Mouse (Mus musculus) ovary, adult 18-20 months (tissue): ENCODE measurements around the gene Ubl5.
"Not testable (repeated sequence)": the region's sequence is repeated elsewhere in the genome, so short reads cannot be mapped to it uniquely, and the experiment has no call there.

ENCODE experiments used
- DNase-seq: peaks from one replicate; pipeline ENCODE4 v3.0.0; 2022; ENCODE audit warnings: low spot score, mixed read lengths

Ubl5 gene

DNA sequence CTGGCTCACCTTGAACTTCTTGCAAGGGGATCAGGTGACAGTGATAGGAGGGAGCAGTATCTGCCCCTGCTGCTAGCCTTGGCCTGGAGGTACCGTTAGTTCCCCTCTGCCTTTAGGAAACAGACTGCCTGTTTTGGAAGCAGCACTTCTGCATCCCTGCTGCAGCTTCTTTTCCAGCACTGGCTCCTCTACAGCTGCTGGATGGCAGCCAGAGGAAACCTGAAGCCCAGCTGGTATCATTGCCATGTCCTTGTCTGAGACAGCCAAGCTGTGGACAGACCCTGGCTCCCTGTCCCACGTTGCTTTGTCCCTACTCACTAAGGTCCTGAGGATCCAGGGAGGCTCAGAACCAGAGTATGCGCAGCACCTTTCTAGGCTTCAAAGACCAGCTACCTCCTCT, 14.9 kb downstream of the Ubl5 start:
- DNase-seq, result no peak

DNA sequence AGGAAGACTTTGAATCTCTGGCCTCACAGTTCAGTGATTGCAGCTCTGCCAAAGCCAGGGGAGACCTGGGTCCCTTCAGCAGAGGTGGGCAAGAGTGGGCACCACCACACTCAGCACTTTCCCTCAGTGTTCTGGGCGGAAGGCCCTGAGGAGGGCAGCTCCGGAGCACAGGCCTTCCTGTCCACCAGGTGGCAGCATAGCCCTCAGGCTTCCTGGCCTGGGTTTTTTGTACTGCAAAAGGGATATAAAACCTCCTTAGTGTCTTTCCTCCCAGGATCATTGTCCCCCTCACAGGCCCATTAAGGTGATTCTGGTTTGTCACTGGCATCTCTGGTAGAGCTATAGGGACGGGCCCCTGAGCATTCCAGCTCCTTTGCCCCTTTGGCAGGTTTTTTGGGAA, 19.6 kb downstream of the Ubl5 start:
- no peak for DNase-seq

DNA sequence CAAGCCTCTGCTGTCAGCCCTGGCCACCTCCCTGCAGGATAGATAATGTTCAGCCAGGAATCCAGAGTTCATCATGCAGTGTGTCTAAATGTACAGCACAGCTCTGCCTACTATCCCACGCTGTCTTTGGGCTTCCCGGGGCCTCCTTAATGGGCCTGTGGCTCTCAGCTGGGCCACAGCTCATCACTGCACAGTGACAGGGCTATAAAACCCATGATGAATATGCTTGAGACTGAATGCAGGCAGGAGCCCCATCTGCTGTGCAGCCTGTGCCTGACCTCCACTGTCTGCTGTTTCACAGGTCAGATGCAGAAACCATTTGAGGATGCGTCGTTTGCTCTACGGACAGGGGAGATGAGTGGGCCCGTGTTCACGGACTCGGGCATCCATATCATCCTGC, 20.2 kb downstream of the Ubl5 start:
- DNase-seq, result no peak

DNA sequence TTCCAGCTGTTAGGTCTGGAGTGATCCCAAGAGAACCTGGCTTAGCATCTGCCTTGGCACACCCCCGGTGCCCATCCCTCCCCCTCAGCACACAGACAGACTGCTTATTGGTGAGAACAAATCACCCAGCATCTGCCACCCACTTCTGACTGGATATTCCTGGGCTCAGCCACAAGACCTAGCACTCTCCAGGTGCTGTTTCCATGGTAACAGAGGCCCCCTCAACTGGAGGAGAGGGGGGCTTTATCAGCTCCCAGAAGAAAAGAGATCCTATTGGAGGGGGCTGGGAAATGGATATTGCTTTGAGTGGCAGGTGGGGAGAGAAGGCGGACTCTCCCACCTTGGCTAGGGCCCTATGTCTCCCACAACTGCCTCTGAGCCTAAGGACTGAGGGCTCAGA, 21.3 kb downstream of the Ubl5 start:
- DNase-seq, result no peak

DNA sequence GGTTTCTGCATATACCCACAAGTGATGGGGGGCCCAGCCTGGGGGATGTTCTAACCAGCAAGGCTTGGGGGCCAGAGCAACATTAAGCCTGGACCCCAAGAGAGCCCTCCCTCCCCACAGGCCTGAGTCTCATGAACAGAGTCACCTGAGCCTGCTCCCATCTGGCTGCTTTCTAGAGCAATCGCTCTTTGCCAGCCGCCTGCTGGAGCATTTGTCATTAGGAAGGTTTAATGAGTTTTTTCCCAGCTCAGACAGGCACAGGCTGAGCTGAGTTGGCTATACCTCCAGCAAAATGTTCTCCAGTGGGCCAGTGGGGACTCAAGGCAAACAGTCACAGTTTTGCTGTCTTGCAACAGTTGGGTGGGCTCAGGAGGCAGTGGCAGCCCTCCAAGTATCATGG, 21.7 kb downstream of the Ubl5 start:
- DNase-seq, result no peak

DNA sequence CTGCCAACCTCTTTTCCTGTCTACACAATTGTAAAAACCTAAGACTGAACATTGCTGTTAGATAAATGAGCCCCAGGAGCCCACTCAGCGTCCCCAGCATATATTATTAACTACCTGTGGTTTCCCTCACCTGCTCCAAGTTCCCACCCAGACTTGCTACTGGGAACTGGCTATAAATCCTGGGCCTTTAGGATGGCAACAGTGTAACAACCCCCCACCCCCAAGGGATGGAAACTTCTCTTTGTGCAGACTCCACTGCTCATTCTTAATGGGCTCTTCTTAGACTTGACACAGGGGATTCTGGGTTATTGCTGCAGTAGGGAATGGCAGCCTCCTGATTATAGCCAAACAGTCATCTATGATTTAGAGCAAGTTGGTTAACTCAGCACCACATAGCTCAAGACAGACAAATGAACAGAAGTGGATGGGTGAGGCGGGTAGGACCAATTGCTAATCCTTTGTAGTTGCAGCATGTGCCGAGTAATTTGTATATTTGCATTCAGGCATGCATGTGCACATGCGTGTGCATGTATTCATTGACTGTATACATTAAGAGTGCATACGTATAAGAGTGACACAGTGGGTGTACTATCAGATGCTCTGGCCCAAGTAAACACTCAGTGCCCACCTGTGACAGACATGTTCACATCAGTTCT, 22.4 kb downstream of the Ubl5 start:
- DNase-seq, result no peak

DNA sequence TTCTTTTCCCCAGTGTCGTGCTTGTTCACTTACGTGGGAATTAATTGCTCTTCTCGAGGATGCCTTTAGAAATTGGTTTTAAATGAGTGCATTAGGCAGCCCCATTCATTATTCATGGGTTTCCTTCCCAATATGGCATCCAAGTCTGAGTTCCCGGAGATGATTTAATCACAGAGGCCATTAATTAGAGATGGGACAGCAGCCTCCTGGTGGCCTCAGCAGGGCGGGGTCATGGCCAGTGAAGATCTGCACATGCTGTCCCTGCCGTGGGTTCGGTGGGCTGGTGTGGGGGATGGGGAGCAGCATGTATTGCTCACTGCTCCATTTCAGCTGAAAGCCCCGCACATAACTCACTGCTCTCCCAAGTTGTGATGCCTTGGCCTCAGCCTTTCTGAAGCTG, 23.2 kb downstream of the Ubl5 start:
- DNase-seq, result no peak

DNA sequence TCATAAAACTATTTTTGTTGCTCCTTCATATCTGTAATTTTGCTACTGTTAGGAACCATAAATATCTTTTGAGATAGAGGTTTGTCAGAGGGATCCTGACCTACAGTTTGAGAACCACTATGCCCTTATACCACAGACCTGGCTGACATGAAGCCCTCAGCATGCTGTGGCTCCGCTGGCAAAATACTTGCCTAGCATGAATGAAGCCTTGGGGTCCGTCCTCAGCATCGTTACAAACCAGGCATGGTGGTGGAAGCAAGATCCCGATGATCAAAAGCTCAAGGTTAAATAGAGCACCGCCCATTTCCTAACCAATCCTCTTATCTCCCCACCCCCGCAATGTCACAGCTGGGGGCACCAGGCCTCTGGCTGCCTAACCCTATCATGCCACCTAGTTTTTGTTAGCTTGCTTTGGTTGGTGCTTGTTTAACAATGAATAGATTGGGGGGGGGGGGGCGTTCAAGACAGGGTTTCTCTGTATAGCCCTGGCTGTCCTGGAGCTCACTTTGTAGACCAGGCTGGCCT, 23.9 kb downstream of the Ubl5 start:
- no peak for DNase-seq

DNA sequence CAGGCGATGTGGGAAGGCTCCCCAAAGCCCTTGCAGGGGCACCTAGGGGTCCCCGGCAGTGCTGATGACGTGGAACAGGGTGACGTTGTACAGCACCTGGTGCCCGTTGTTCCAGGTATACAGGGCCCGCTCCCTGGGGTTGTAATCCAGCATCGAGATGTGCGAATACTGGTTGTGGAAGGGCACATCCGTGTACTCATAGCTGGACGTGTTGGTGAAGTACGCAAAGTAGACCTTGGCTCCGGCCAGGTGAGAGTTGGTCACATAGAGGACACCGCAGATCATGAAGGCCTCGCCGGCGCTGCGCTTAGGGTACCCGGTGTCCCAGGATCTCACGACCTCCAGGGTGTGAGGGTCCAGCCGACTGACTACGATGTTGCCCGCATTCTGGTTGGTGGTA, 25.4 kb downstream of the Ubl5 start:
- DNase-seq, result no peak

DNA sequence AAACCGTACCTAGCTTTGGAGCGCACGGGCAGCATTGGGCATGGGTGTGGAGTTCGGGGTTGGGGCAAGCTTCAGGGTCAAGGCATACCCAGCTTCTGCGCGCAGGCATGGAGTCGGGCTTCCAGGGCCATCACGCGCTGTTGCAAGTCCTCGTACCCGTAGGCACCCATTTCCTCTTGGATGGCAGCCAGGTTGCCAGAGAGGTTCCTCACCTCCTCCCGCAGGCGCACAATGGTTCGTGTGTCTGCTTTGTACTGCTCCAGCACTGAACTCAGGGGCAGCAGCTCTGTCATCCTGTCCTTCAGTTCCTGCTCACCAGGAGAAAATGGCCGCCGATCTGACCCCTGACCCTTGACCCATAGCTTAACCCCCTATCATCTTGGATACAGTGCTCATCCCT, 29.4 kb downstream of the Ubl5 start:
- DNase-seq, result no peak

DNA sequence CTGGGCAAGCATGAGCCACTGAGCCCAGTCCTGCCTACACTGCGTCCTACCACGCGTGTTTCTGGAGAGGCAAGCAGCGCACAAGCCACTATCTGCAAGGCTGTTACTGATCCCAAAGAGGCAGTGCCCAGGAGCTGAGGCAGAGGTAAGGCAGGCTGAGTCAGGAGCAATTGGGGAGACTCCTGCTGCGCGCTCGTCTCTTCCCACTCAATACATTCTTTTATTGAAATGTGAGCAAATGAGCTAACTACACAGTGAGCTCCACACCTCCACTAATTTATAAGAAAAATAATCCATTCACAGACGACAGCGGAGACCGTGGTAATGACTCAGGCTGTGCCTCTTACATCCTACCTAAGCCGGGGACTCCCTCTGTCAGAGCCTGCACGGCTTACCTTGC, 35.2 kb downstream of the Ubl5 start:
- DNase-seq, result no peak

DNA sequence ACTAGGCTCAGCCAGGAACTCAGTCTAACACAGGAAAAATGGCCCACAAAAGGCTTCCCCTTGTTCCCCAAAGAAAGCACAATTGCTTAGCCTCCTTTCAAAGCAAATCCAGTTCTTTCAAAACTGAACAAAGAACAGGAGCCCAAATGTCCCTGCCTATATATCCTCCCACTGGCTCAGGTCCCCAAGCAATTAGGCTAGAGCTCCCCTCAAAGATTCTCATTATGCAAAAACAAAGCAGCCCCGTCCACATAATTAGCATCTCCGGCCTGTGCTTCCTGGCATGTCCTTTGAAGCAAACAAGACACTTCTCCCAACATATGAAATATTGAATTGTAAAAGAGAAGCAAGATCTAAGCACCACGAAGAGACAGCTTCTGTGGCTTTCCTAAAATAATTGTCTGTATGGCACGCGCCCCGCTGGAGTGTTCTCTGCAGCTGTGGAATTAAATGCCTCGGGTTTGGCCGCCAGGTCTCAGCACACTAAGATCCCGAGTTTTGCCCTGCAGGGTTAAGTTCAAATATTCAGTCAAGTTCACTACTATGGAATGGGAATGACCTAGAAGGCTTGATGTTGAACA, 37.8 kb downstream of the Ubl5 start:
- no peak for DNase-seq

DNA sequence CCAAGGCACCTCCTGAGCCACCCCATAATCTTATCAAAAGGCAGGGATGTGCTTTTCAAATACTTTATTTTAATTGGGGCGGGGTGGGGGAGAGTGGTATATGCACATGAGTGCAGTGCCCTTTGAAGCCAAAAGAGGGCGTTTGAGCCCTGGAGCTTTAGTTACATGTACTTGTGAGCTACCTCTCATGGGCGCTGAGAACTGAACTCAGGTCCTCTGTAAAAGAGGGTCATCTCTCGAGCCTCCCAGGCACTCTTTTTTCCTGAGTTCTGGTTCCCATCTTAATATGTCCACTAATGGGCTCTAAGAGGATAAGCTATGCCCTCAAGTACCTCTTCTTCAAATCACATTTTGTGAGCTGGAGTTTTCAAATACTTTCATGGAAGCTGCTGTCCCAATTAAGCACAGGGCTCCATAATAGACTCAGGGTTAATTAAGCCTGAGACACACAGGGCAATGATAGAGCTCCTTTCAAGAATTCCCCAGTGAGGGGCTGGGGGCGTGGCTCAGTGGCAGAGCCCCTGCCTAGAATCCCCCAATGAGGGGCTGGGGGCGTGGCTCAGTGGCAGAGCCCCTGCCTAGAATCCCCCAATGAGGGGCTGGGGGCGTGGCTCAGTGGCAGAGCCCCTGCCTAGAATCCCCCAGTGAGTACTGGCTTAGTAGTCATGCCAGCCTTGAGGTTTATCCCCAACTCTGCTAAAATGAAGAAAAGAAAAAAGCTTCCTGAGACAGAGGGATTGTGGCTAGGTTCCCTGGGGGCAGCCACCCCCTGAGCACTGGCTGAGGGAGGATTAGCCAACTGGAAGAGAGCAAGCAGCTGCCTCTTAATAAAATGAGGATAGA, 39.1 kb downstream of the Ubl5 start:
- DNase-seq, result no peak

DNA sequence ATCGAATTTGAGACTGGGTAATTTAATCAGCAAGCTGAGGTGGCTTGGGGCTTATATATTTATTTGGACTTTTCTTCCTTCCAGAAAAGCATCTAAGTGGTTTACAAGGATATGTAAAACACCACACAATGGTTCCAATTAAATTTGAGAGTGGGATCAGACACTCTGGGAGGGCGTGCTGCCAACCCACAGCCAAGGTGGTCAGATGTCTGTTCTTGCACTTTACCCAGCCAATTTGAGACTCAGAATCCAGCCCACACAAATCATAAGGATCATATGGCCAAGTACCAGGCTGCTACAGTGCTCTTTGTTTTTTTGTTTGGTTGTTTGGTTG, 39.7 kb downstream of the Ubl5 start:
- no peak for DNase-seq

DNA sequence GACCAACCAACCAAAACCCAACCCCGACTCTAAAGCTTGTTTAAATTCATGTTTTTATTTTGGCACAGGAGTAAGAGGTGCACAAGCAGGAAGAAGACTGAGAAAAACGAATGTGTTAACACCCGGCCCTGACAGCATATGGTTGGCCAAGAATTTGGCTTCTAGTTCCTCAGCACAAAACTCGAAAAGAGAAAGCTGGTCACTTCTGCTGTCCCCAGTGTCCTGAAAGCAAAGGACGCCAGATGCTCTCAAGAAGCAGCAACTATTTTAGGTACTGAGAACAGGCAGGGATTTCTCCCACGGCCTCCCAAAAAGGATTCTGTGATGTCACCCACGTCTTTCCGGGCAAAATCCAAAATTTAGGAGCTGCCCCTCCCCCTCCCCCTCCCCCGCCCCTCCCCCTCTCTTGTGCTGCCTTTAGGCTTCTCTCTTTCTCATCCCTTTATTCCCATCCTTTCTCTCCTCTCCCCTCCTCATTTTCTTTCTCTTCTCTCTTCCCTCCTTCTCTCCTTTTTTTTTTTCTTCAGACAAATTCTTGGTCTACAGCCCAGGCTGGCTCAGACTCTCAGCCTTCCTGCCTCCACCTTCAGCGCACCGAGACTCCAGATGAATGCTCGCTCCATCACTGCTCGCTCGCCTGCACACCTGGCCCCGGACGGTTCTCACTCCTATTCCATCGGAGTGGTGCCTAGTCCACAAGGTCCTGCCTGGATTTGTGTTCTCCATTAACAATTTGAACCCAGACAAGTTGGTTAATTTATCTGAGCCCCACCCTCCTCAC, 42.6 kb downstream of the Ubl5 start:
- no peak for DNase-seq

DNA sequence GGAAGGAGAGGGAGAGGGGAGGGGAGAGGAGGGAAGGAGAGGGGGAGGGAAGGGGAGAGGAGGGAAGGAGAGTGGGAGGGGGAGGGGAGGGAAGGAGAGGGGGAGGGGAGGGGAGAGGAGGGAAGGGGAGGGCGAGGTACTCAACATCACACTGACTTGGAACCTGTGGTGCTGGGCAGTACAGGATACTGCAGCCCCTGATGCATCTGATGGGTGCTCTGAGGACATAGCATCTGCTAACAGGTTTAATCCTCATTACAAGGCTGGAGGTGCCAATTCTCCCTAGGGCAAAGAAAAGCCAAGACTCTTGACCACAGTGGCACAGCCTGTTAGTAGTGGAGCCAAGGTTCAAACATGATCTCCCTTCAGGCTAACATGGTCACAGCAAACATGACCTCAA, 46.7 kb downstream of the Ubl5 start:
- DNase-seq, result no peak

DNA sequence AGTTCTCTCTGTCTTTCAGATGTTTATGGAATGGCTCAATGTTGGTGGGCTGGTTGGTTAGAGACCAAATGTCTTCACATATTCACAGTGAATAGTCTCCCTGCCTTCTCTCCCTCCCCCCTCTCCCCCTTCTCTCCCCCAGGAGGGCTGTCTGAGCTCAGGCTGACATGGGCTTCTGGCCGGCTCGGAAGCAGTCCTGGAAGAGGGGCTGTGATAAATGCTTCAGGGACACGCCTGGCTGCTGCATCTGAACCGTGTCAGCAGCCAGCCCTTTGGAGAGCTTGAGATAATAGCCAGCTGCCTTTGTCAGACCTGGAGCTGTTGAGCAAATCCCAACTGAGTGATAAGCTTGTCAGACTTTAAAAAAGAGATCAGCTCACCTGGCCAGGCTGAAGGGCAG, 47.2 kb downstream of the Ubl5 start:
- no peak for DNase-seq

DNA sequence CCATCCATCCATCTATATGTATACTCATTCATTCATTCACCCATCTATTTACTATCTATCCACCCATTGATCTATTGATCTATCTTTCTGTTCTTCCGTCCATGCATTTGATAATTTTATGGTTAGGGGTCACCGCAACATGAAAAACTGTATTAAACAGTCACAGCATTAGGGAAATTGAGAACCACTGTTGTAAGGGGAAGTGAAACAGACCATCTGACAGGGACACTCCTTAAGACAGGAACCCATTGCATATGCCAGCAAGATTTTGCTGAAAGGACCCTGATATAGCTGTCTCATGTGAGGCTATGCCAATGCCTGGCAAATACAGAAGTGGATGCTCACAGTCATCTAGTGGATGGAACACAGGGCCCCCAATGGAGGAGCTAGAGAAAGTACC, 47.8 kb downstream of the Ubl5 start:
- DNase-seq, result not testable (repeated sequence)

DNA sequence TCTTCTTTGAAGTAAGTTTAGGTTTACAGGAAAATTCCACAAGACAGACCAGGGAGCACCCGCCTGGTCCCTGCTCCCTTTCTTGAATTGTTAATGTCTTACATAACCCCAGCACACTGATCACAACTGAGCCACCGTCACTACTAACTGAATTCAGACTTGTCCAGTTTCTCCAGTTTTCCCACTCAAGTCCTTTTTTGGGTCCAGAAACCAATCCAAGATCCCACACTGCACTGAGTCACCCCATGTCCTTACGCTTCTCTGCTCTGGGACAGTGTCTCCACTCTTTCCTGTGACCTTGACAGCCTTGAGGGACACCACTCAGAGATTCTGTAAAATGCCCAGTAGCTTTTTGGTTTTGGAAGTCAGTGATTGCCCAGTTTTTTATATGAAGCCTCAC, 50.2 kb downstream of the Ubl5 start:
- DNase-seq, result no peak

DNA sequence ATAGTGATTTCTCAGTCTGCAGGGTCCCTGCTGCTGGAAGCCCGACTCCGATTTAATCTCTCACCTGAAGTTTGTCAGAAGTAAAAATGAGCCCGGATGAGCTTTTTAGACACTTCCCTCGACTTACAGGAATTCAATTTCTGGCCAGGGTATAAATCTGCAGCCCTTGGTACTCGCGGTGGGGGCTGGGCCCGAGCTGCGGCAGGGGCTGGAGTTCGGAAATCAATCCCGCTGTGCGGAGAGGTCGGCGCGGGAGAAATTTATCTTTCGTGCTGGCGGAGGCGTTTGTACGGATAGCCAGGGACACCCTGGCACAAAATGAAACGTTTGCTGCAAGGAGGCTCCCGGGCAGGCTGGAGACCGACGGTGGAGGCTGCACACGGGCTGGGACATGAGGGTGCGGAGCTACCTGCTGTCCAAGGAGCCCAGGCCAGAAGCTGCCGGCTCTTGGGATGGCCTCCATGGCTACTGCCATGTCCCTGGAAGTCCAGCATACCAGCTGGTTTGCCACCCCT, 52.1 kb downstream of the Ubl5 start:
- no peak for DNase-seq

DNA sequence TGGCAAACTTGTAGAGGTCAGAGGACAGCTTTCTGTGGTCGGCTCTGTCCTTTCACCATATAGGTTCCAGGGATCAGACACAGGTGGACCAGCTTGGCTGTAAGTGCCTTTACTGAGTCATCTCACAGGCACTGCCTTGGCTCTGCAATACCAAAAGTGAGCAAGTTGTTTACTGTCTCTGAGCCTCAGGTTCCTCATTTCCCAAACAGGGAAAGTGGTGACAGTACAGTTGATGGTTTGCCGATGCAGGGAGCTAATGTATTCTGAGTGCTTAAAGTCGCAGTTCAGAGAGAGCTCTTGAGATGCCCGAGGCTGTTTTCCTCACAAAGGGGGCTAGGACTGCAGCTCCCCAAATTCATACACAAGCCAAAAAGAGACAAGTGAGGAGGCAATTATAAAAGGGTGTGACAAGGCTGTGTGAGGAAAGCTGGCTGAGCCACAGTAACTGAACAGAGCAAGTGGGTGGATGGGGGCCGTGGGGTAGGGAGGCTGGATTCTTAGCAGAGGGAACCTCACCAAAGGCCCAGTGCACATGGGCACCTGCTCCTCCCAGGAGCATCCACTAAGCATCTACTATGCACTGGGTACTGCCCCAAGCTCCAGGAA, 53.5 kb downstream of the Ubl5 start:
- no peak for DNase-seq
